Mouse (Mus musculus) frontal cortex, postnatal 10 days (tissue): ENCODE measurements at regions not wholly inside any gene's neighbourhood (a gene's known extent, or its start where the extent isn't known, plus 50 kb on each side); places are given as distances from the start of the nearest gene placed in this dataset.
"Not testable (repeated sequence)": the region's sequence is repeated elsewhere in the genome, so short reads cannot be mapped to it uniquely, and the experiment has no call there.

Experiments
- DNase-seq, 2 experiments: peaks; one replicate each; pipeline ENCODE4 v3.0.0; 2022; ENCODE audit warnings: low spot score in 2 of 2, mixed read lengths in 1 of 2

DNA sequence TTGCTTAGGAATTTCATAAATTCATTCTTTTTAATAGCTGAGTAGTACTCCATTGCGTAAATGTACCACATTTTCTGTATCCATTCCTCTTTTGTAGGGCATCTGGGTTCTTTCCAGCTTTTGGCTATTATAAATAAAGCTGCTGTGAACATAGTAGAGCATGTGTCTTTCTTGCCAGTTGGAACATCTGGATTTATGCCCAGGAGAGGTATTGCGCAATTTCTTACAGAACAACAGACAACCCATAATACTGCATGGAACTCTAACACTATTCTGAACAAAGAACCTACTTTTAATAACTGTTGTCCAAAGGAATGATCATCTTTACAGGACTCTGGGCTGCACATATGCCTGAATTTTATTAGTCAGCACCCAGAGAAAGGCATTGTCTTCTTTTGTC lies 373.4 kb downstream of the Casp12 start:
- DNase-seq = not testable (repeated sequence)

DNA sequence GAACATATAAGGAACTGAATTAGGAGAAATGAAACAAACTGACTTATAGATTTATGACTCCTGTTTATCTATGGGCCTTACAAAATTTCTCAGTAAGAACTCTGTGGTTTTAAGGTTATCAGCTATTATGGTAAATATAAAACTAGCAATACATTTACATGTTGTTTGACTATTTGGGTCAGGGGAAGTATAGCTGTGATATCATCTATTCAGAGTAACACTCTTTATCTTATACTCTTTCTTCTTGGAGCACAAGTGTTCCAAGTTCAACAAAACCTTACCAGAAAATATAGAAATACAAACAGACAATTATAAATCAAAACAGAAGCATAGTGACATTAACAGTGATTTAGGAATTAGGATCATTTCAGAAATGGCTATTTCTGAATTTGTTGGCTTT lies 383.6 kb downstream of the Casp12 start:
- no peak for DNase-seq

GRCm38 (mm10) chr9:5752686-5753301 lies 407.6 kb downstream of the Casp12 start:
- DNase-seq = no peak

DNA sequence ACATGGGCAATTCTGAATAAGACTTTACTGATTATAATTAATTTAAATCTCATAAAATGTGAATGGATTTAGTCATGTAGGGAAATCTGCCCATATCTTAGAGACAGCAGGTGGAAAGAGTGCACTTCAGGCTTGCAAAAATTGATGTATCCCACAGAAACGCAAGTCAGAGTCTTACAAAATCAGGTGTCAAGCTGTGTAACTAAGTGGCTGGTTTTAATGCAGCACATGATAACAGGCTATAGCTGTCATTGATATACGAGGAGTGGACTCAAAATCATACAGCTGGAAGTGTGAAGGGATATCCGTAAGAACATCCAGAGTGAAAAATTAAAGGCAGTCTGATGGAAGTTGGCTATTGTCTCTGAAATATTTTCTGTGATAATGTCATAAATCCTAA lies 408.6 kb downstream of the Casp12 start:
- no peak for DNase-seq

DNA sequence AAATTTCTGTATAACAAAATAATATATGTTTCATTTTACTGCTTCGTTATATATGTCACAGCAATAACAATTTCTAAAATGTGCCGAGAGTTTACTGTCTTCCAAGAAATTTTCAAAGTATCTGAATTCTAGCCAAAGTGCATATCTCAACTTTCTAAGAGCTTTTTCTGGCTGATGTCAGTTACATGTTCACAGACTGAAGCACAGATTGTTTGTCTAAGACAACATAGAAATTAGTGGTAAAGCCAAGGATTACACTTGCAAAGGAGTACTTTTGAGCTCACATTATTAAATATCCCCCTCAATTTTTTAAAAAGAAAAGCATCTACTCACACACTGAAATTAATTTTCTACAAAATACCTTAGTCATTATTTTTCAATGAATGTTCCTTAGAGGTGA lies 407.2 kb upstream of the Pdgfd start:
- DNase-seq = no peak

DNA sequence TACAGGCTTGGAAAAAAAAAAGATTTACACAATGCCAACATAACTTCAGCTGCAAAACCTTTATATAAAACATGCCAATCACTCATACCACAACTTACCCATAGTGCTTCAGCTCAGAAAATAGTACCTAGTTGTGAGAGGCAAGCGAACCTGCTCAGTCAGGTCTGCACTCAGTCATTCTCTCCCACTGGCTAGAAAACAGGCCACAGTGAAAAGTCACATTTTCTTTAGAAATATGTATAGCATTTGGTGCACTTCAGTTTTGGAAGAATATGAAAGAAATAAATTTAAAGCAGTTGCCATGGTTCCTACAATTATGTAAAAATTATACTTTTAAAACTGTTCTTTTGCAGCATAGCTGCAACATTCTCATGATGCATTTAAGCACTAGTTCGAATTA lies 398.5 kb upstream of the Pdgfd start:
- no peak for DNase-seq

- DNase-seq = no peak
These were observed 397.2 kb upstream of the Pdgfd start for GRCm38 (mm10) chr9:5771158-5771557.
